Mouse (Mus musculus) urinary bladder, adult 18-20 months (tissue): ENCODE data around the gene Daxx.
"Not testable (repeated sequence)": the region's sequence is repeated elsewhere in the genome, so short reads cannot be mapped to it uniquely, and the experiment has no call there.

Experiments
- DNase-seq, 2 experiments: peaks; one replicate each; pipeline ENCODE4 v3.0.0; 2022; ENCODE audit warnings: low spot score in 2 of 2, mixed read lengths in 2 of 2

Daxx gene

DNA sequence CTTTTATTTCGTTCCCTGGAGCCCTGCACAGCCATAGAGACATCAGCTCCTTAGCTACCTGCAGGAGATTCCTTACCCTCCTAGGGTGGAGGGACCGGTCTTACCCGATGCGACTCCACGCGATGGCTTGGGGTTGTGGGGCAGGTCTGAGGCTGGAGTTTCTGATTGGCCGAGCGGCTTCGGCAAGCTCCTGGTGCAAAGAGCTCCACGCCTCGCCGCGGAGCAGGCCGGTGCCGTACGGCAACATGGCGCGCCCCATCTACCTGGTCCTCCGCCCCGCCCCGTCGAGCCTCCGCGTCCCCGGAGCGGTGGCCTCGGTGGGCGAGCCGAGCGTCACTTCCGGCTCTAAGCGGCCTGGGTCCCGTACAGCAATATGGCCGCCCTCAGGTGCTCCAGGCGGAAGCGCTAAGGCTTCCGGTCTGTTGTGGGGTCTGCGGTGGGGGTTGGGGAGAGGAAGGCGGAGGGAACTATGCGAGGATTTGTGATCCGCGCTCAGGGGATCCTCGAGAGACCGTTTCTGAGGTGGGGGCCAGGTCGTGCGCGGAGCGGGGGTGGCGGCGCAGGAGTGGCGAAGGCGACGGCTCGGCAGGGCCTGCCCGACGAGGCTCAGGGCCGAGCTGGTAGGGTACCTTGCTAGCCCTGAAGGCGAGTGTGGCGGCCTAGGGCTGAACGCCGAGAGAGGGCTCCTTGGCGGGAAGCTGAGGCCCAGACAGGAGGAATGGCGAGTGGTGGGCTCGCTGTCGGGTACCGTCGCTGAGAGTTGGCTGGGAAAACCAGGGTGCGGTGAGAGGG lies at the start of gene Daxx:
Daxx (plus strand) TSS at position 338 of the 792 bp plus-strand sequence.
- peak; percentile 98 to 99 for DNase-seq

DNA sequence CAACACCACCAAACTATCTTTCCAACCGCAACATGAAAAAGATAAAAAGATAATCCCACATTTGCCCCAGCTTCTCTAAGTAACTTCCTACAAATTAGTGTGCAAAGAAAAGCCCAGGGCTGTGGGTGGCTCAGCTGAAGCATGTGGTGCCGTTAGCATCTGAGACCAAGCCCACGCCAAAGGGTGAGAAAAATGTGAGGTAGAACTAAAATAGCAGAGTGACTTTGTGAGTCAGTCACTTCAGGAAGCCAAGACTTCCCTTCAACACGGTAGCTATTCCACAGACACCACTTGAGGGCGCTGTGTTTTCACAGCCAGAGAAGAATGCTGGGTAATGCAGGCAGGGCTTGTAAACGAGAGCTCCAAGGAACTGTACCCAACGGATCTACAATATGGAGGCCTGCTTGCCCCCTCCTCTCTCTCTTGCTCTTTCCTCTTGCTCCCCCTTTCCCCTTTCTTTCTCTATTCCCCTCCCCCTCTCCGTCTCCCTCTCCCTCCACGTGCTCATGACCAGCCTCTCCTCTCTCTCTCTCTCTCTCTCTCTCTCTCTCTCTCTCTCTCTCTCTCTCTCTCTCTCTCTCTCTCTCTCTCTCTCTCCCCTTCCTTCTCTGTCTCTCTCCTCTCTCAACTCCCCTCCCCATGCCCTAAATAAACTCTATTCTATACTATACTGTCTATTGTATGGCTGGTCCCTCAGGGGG lies 43.7 kb upstream of the Daxx start:
- no peak for DNase-seq

DNA sequence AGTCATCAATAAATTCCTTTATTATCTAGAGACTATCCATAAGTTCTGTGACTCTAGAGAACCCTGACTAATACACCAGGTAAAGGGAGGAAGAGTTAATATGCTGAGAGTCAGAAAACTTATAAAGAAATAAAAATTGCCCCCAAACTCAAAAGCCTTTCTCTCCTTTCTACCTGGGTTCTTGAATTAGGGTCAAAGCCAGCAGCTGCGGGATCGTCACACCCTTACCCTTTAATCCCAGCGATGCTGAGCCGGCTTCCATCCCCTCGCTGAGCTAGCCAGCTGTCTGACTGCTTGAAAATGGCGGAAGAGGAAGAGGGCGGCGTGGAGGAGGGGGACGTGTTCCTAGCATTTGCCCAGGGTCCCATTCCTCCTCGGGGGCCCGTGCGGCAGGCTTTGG lies 35.7 kb upstream of the Daxx start, which contains the start of gene Gm7029:
Gm7029 (plus strand) TSS at position 301 of the 400 bp plus-strand sequence.
- not testable (repeated sequence) for DNase-seq

DNA sequence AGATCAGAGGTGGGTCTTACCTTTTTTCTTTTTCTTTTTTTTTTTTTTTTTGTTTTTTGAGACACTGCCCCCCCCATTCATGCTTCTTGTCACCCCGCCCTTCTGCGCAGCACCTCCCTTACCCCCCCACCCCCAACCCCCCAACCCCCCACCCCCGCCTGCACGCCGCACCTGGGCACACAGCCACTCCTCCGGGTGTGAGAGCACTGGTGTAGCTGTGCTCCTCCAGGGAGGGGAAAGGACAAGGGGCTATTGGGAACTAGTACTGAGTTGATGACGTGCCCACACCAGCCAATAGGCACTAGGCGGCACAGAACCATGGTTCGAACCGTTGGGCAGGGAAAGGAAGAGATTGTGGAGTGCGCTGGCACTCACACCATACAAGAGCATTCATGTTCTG lies 34.8 kb upstream of the Daxx start:
- DNase-seq: no peak

DNA sequence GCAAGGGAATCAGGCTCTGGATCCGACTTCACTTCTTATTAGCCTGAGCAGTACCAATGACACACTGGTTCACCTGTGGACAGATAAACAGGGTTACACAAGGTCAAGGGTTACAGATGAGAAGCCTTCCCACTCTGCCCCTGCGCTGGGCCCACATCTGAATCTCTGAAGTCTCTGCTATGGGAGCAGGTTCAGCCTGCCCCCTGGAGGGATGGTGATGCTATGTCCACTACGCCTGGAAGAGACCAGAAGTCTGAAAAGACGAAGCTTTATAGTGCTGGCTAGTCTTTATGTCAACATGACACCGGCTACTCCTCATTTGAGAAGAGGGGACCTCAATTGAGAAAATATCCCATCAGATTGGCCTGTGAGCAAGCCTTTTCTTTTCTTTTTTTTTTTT lies 33.4 kb upstream of the Daxx start:
- DNase-seq: not testable (repeated sequence)

DNA sequence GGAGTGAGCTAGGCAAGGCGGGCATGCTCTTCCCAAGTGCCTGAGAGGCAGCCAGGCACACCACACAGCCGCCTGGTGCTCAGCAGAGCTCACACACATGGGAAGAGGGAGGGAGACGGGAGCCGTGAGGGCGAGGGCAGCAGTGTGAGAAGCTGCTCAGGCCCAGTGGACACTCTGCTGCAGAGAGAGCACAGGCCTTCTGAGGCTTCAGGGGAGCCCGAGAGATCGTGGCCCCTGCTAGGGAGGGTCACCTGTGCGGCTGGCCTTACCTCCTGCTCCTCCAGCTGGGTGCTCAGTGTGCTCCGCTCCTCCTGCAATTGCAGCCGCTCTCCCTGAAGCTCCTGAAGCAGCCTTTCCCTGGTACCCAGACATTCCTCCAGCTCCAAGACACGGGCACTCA lies 24.9 kb upstream of the Daxx start:
- DNase-seq: not testable (repeated sequence)

DNA sequence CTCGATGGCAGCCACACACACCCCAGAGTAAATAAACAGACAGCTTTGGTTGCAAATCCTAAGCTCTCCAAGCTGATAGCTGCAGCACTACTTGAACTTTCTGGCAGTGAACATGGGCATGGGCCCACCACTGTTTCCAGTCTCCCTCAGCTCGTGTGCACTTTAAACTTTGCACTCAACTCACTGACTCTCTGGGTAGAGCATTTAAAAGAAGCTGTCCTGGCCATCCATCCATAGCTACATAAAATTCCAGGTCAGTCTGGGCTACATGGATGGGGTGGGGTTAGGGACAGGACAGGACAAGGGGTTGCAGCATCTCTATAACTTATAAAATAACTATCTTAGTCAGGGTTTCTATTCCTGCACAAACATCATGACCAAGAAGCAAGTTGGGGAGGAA lies 21.4 kb upstream of the Daxx start:
- DNase-seq: not testable (repeated sequence)

DNA sequence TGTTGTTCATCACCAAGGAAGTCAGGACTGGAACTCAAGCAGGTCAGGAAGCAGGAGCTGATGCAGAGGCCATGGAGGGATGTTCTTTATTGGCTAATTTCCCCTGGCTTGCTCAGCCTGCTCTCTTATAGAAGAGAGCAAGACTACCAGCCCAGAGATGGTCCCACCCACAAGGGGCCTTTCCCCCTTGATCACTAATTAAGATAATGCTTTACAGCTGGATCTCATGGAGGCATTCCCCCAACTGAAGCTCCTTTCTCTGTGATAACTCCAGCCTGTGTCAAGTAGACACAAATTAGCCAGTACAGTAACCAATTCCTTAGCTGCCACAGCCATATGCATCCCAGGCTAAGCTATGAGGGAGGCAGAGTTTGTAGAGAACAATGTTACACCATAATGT lies 21.0 kb upstream of the Daxx start:
- DNase-seq: not testable (repeated sequence)

DNA sequence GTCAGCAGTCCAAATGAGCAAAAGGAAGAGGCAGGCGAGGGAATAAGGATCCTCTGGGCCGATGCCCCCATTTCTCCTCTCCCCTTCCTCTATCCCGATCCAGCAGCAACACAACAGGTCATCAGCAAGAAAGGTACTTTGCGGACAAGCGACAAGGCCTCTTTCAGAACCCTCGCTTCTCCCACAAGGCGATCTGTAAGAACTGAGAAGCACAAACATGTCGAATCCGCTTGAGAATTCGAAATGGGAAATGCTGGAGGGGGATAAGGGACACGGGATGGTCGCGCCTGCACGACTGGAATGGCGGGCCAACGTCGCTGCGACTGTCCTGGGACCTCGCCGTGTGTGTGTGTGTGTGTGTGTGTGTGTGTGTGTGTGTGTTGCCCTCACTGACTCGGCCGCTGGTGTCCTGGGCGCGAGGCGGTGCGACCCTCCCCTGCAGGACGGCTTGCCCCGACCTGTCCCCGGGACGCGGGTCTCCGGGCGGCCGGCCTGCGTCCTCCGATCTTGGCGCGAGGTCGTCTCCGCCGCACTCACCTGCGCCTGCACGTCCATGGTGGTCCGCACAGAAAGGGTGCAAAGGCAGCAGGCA lies 19.2 kb upstream of the Daxx start:
- DNase-seq: not testable (repeated sequence)

DNA sequence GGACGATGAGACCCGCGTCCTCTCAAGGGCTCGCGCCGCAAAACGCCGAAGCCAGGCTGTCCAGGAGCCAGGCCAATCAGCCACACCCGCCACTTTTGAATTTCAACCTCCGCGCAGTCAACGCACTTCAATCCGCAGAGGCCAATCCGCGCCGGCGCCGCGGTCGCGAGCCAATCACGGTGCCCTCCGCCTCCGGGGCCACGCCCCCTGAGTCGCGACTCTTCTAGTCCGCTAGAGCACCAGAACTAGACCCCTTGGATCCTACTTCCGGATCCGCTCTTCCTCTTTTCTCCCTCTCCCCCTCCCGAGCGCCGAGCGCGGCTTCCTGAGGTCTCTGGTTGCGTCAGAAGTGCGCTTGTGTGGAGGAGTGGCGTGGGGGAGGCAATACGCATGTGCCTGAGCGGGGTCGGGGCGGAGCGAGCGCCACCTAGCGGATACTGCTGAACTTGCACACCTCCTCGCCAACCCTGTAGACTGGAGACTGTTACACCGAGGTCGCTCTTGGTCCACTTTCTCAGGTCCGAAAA lies 18.6 kb upstream of the Daxx start, which contains the start of gene Kifc1:
Kifc1 (minus strand) TSS at position 129 of the 527 bp plus-strand sequence.
- peak; percentile 91 to 99 for DNase-seq

DNA sequence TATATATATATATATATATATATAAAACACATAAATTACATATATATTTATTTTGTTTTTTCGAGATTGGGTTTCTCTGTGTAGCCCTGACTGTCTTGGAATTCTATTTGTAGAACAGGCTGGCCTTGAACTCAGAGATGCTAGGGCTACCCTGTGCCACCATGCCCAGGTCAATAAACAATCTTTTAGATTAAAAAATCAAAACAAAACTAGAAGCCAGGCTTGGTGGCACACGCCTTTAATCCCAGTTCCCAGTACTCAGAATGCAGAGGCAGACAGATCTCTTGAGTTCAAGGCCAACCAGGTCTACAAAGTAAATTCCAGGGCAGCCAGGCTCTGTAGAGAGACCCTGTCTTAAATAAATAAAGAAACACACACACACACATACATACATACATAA lies 17.9 kb upstream of the Daxx start:
- no peak for DNase-seq

DNA sequence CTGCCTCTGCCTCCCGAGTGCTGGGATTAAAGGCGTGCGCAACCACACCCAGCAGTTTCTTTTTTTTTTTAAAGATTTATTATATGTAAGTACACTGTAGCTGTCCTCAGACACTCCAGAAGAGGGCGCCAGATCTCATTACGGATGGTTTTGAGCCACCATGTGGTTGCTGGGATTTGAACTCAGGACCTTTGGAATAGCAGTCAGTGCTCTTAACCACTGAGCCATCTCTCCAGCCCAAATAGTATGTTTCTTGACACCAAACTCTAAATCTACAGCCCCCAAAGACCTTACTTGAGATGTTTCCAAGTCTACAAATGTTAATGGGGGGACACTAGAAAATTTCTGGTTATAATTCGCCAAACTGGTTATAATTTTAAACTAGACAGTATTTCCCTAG lies 17.3 kb upstream of the Daxx start:
- not testable (repeated sequence) for DNase-seq

DNA sequence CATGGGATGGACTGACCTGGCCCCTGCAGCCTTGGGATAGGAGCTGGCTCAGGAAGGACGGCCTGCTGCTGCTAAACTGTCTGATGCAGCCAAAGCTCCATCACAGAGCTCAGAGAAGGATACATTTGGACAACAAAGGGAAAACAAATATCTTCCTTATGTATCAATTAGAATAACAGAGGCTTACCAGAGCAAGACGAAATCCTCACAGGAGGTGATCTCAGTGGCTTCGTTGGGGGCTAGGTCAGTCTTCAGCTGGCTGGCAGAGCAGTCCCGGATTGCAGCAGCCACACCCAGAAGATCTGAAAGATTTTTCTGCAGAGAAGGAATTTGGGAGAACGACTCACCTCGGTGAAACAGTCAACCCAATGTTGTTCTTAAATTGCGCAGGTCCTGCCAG lies 16.8 kb upstream of the Daxx start:
- no peak for DNase-seq

DNA sequence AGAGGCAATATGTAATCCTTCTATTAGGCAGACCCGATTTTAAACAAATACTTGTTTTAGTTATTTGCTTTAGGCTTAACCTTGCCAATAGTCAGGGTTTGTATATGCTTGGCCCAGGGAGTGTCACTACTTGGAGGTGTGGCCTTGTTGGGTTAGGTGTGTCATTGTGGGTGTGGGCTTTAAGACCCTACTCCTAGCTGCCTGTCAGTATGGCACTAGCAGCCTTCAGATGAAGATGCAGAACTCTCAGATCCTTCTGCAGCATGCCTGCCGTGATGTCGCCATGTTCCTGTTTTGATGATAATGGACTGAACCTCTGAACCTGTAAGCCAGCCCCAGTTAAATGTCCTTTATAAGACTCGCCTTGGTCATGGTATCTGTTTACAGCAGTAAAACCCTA lies 16.2 kb upstream of the Daxx start:
- DNase-seq: not testable (repeated sequence)

DNA sequence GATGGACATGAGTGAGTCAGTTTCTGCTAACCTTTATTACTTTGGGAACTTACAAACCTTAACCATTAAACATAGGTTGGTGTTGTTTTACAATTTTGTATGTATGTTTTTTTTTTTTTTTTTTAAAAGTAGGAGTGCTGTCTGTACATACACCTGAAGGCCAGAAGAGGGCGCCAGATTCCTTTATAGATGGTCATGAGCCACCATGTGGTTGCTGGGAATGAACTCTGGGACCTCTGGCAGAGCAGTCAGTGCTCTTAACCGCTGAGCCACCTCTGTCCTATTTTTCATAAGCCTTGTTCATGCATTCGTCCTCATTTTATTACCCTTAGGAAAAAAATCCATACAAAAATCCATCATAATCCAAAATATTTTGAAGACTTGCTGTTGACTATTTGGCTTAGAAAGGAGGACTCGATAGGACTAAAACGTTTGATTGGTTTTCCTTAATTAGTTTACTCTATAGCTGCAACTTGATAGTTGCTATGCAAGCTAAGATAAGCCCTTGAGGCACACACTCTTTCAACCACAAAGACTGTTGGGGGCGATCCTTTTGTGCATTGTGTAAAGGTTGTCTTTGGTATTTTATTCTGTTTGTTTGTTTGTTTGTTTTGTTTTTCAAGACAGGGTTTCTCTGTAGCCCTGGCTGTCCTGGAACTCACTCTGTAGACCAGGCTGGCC lies 12.0 kb upstream of the Daxx start:
- DNase-seq: no peak

DNA sequence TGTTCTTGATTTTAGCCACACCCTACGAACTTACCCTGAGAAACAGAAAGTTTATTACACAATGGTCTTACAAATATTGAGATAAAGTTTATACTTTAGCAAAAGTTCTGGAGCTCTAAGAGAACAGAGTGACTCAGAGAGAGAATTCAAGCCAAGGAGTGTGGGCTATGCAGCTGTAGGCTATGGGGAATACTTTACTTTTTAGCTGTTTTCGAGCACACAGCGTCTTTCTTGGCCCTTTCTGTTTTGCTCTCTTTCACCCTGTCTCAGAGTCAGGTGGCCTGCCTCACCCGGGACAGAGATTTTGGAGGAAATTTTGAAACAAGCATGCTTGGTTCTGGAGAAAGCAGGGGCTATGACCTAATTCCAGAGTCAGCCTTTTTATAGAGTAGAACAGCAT lies 11.0 kb upstream of the Daxx start:
- not testable (repeated sequence) for DNase-seq

DNA sequence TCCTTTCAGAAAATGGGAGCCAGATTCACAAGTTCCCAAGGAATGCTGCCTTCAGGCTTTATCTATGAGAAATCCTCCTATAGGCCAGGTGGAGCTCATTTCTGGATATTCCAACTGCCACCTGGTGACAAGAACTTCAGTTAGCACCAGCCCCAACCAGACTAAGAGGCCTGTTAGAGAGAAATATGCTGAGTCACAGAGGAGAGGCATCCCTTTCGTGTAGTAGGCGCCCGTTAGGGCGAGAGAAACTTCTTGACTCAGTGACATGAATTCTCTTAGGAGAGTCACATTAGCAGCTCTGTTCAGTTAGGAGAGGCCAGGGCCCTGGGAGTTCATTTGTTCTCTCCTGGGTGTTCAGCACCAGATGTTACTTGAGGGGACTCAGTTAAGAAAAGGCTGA lies 9.6 kb upstream of the Daxx start:
- no peak for DNase-seq

DNA sequence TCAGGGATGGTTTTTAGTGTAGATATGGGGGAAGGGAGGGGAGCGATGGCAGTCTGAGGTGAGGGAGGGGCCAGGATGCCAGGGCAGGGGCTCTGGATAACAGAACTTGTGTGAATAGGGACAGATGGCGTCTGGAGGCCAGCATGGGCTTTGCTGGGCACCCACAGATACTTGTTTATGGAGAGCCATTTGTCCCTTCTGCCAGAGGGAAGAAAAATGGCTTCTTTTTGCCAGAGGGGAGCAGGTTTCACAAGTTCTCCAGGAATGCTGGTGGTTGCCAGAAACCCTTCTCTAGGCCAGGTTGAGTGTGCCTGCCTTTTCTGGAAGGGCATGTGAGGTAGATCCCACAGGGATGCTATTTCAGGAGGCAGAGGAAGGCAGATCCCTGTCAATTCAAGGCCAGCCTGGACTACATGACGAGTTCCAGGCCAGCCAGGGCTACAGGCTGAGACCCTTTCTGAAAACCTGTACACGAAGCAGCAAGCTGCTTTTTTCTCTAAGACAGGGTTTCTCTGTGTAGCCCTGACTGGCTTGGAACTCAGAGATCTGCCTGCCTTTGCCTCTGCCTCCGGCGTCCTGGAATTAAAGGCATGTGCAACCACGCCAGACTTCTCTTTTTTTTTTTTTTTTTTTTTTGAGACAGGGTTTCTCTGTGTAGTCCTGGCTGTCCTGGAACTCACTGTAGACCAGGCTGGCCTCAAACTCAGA lies 8.8 kb upstream of the Daxx start:
- DNase-seq: no peak

DNA sequence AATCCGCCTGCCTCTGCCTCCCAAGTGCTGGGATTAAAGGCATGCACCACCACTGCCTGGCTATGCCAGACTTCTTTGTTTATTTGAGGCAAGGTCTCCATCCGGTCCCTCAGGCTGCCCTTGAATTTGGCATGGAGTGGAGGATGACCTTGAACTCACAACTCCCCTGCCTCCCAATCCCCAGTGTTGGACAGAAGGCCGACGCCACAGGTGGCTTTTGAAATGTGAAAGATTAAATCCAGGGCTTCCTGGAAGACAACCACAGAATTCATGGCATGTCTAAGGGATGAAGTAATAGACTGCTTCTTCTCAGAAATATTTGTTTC lies 8.3 kb upstream of the Daxx start:
- DNase-seq: no peak

DNA sequence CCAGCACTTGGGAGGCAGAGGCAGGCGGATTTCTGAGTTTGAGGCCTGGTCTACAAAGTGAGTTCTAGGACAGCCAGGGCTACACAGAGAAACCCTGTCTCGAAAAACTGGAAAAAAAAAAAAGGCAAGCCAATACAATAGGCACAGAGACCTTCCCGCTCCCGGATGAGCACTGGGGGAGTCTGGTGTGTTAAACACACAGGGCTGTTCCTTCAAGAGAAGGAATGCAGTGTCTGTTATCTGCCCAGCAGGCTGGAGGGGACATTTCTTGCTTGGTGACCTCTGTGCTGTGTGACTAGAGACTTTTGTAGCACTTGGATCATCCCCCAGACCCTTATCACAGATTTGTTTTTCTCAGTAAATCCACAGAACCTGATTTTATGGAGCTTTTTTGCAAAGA lies 7.6 kb upstream of the Daxx start:
- DNase-seq: no peak

DNA sequence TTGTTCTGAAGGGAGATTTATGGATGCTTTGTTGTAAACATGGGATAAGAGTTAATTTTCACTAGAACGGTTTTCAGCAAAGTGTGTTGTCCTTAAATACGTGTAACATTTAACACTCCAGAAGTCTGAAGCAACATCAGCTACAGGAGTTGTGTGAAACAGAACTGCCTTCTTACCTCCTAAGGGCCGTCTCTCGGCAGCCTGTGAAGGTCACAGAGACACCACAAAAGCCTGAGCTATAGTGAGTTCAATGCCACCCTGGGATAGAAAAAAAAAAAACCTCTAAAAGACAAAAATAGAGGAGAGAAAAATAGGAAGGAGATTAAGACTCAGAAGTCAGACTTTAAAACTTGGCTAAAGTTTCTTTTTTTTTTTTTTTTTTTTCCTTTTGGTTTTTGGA lies 7.1 kb upstream of the Daxx start:
- no peak for DNase-seq
